Mouse (Mus musculus): Measurements from ENCODE around the gene Atp2a3. TPM values are rescaled to one million over a fixed set of nuclear protein-coding genes. Genes with fewer than 3 reads are reported as not detected.

Atp2a3 gene
- total and polyA plus RNA-seq, 2 experiments = 0.46 to 2.8 TPM

DNA sequence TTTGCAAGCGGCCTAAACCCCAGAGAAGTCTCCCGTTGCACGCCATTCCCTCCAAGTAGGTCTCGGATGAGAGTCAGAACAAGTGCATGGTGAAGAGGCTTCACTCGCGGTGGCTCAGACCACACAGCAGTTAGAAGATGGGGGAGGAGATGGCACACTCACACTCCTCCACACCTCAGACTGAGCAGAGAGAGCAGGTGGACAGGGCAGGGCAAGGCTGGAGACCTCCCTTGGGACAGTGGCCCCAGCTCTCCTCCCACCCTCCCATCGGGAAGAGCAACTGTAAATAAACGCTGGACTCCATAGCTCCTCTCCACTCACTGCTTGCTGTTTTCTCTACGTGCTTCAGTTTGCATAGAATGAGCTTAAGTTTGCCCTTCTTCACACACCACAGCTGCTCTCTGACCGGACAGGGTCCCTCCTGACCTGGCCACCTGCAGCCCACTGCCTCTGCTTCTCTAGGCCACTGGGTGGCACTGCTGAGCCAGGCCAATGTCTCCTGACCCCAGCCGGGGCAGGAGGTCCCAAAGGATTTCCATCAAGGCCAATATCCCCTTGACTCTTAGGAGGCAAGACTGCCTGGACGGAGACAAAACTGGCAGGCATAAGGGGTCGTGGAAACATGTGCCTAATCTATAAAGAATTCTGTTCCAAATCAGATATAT, 34.6 kb upstream of the Atp2a3 start:
- Histone ChIP-seq H3K27ac (replicated peaks; ENCODE audit: insufficient read depth, low read depth, low read length) (no peak overlapping the region), H3K4me3 (ENCODE audit: insufficient read depth, low read depth, low read length) (no peak overlapping the region), H3K36me3 (ENCODE audit: control insufficient read depth, insufficient read depth, low read length) (peaks cover 17% of the 10 kb centered on the region), H3K4me1 (ENCODE audit: control insufficient read depth, insufficient read depth, low read length) (no peaks in the 10 kb centered on the region), H3K9ac (ENCODE audit: low read depth, low read length) (no peak overlapping the region), H3K27me3 (ENCODE audit: control insufficient read depth, insufficient read depth, low read length) (no peaks in the 10 kb centered on the region), H3K79me2 (ENCODE audit: control insufficient read depth, insufficient read depth, low read length) (no peaks in the 10 kb centered on the region)
- TF ChIP-seq POLR2A (IDR thresholded peaks at IDR 0.05; ENCODE audit: extremely low read depth, insufficient read depth, low read length) = no peak
- peak; percentile 97 for TF ChIP-seq CTCF (IDR thresholded peaks at IDR 0.05; ENCODE audit: low read depth, low read length)
- DNase-seq (ENCODE audit: extremely low read depth, low read depth, low spot score) = no peak
- 66% methylated on average over 13 of the region's 13 CpGs for WGBS

DNA sequence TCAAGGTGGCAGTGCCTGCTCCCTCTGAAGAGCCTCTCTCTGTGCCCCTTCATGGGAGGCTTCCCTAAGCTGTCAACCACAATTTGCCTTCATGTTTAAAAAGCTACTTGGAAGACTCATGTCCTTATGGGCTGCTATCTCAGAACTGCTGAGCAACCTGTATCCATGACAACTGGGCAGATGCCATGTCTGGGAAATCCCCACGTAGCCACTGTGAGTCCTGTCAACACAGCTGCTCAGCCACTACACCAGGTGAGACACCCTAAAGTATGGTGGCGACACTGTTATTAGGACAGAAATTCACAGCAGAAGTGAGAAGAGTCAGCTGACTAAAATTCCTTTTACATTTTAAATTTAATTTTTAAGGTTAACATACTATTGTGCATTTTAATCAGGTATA, 32.5 kb upstream of the Atp2a3 start:
- 71% methylated on average over 2 of the region's 2 CpGs for WGBS

DNA sequence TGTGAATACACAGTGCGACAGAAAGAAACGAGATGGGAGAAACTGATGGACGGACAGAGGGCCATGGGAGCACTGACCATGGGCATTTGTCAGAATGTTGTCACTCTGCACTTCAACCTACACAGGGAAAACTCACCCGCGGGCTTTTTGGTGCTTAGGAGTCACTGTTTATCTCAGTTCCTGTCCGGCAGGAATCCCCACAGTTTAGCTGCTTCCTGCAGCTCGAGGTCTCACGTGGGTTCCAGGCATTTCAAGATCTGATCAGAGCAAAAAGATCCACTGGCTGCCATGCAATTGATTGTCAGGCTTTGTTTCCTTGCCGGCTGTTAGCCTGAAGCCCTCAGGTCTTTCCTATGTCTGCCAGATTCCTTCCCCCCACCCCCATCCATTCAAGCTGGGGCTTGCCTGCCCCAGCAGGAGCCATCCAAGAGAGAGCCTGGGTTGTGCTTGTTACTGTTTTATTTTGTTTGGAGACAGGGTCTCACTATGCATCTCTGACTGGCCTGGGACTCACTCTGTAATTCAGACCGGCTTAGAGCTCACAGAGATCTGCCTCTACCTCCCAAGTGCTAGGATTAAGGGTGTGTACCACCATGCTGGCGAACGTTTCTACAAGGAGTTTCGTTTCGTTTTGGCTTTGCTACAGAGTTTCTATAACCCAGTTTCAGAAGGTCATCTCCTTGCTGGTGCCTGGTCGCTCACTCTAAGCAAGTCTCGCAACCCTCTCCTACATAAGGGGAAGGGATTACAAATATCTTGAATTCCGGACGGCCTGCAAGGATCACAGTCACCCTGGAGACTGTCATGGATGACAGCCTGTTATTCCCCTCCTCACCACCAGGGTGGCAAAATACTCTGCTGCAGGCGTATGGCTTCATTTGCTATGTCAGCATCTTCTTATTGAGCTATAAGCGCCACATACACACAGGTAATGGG, 20.5 kb upstream of the Atp2a3 start:
- no peaks in the 10 kb centered on the region for H3K79me2 ChIP-seq (ENCODE audit: control insufficient read depth, insufficient read depth, low read length)
- H3K4me3 ChIP-seq (ENCODE audit: insufficient read depth, low read depth, low read length) = peak overlapping the region; percentile 57
- H3K4me1 ChIP-seq (ENCODE audit: control insufficient read depth, insufficient read depth, low read length) = 0 out of 2 replicates have a peak, but pooled peaks cover 3% of the 10 kb centered on the region
- H3K36me3 ChIP-seq (ENCODE audit: control insufficient read depth, insufficient read depth, low read length) = no peaks in the 10 kb centered on the region
- H3K9ac ChIP-seq (ENCODE audit: low read depth, low read length) = no peak overlapping the region
- TF ChIP-seq CTCF (IDR thresholded peaks at IDR 0.05; ENCODE audit: low read depth, low read length) (peak; percentile 62; the same call in 1 of the 2 replicates), POLR2A (IDR thresholded peaks at IDR 0.05; ENCODE audit: extremely low read depth, insufficient read depth, low read length) (no peak)
- WGBS = 47% methylated on average over 20 of the region's 20 CpGs
- no peak overlapping the region for H3K27ac ChIP-seq (replicated peaks; ENCODE audit: insufficient read depth, low read depth, low read length)
- no peaks in the 10 kb centered on the region; the same call in 1 of the 2 replicates for H3K27me3 ChIP-seq (ENCODE audit: control insufficient read depth, insufficient read depth, low read length)
- DNase-seq (ENCODE audit: extremely low read depth, low read depth, low spot score) = no peak

More for the DNA sequence above, 32.5 kb upstream of the Atp2a3 start:
- Histone ChIP-seq H3K27ac (replicated peaks; ENCODE audit: insufficient read depth, low read depth, low read length) (no peak overlapping the region), H3K4me3 (ENCODE audit: insufficient read depth, low read depth, low read length) (no peak overlapping the region), H3K9ac (ENCODE audit: low read depth, low read length) (no peak overlapping the region), H3K27me3 (ENCODE audit: control insufficient read depth, insufficient read depth, low read length) (no peaks in the 10 kb centered on the region), H3K36me3 (ENCODE audit: control insufficient read depth, insufficient read depth, low read length) (peaks cover 8% of the 10 kb centered on the region), H3K4me1 (ENCODE audit: control insufficient read depth, insufficient read depth, low read length) (no peaks in the 10 kb centered on the region), H3K79me2 (ENCODE audit: control insufficient read depth, insufficient read depth, low read length) (no peaks in the 10 kb centered on the region)
- no peak for TF ChIP-seq CTCF (IDR thresholded peaks at IDR 0.05; ENCODE audit: low read depth, low read length)
- no peak for TF ChIP-seq POLR2A (IDR thresholded peaks at IDR 0.05; ENCODE audit: extremely low read depth, insufficient read depth, low read length)
- no peak for DNase-seq (ENCODE audit: extremely low read depth, low read depth, low spot score)

DNA sequence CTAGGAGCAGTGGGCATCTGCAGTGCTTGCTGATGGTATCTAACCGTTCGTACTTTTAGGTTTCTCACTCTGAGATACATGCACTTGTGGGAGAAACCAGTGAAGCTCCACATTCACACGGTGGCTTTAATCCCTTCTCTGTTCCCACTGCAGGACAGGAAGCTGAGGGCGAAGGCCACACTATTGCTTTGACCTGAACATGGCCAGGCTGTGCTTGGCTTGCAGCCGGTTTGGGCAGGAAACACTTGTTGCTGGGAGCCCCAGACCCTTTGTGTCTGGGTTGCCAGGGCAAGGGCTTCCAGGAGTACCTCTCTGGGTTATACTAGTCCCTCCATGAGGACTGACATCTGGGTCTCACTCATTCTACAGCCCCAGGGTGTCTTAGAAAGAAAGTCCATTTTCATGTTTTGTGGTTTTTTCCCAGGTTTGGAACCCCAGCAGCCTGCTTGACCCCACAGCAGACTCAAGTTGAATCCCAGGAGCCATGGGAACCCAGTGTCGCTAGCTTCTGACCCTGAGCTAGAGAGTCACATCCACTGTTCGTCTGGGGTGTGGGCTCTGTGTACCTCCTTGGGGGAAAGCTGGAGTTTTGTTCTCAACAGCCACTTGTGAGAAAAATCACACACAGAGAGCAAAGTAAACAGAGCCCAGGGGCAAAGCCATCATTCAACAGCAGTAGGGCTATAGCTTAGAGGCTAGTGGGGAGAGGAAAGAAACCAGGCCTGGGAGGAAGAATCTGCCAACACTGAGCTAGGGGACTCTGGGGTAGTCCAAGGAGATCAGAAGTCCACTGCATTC, 15.8 kb upstream of the Atp2a3 start:
- Histone ChIP-seq H3K4me3 (ENCODE audit: insufficient read depth, low read depth, low read length) (no peak overlapping the region), H3K27me3 (ENCODE audit: control insufficient read depth, insufficient read depth, low read length) (no peaks in the 10 kb centered on the region), H3K36me3 (ENCODE audit: control insufficient read depth, insufficient read depth, low read length) (no peaks in the 10 kb centered on the region), H3K4me1 (ENCODE audit: control insufficient read depth, insufficient read depth, low read length) (peaks cover 6% of the 10 kb centered on the region; the same call in 1 of the 2 replicates), H3K9ac (ENCODE audit: low read depth, low read length) (no peak overlapping the region), H3K79me2 (ENCODE audit: control insufficient read depth, insufficient read depth, low read length) (no peaks in the 10 kb centered on the region), H3K27ac (replicated peaks; ENCODE audit: insufficient read depth, low read depth, low read length) (no peak overlapping the region)
- WGBS = 37% methylated on average over 7 of the region's 7 CpGs
- no peak for TF ChIP-seq POLR2A (IDR thresholded peaks at IDR 0.05; ENCODE audit: extremely low read depth, insufficient read depth, low read length)
- no peak for TF ChIP-seq CTCF (IDR thresholded peaks at IDR 0.05; ENCODE audit: low read depth, low read length)
- peak; percentile 18 for DNase-seq (ENCODE audit: extremely low read depth, low read depth, low spot score)

DNA sequence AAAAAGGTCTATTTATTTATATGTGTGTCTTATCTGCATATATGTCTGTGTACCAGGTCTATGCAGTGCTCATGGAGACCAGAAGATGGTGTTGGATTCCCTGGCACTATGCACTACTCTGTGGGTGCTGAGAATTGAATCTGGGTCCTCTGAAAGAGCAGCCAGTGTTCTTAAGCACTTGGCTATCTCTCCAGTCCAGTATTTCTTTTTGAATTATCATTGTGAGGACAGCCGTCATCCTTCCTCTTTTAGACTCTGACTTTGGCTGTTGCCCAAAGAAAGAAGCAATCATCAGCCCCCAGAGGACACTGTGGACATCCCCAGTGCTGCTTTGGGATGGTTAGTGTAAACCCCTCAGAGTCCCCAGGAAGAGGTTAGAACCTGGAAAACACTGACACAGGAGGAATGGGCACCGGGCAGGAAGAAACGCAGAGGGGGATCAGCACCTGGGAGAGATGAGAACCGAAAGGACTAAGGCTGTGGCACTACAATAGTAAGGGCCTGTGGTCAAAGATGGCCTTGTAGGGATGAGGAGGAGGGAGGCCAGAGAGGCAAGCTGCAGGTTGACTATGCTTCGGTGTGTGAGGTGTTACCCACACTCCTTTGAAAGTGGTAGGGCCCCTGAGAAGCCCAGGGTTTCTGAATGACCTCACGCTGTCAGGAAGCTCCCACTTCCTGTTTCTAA, 15.0 kb upstream of the Atp2a3 start:
- Histone ChIP-seq H3K79me2 (ENCODE audit: control insufficient read depth, insufficient read depth, low read length) (no peaks in the 10 kb centered on the region), H3K4me3 (ENCODE audit: insufficient read depth, low read depth, low read length) (no peak overlapping the region), H3K36me3 (ENCODE audit: control insufficient read depth, insufficient read depth, low read length) (no peaks in the 10 kb centered on the region), H3K27ac (replicated peaks; ENCODE audit: insufficient read depth, low read depth, low read length) (no peak overlapping the region), H3K27me3 (ENCODE audit: control insufficient read depth, insufficient read depth, low read length) (no peaks in the 10 kb centered on the region), H3K9ac (ENCODE audit: low read depth, low read length) (no peak overlapping the region), H3K4me1 (ENCODE audit: control insufficient read depth, insufficient read depth, low read length) (peaks cover 6% of the 10 kb centered on the region; the same call in 1 of the 2 replicates)
- no peak for TF ChIP-seq POLR2A (IDR thresholded peaks at IDR 0.05; ENCODE audit: extremely low read depth, insufficient read depth, low read length)
- TF ChIP-seq CTCF (IDR thresholded peaks at IDR 0.05; ENCODE audit: low read depth, low read length) = no peak
- 60% methylated on average over 6 of the region's 6 CpGs for WGBS
- DNase-seq (ENCODE audit: extremely low read depth, low read depth, low spot score) = peak; percentile 16

Data from liver, adult 2 months (tissue).